Mouse (Mus musculus) forebrain, embryonic 16.5 days (tissue): ENCODE measurements at regions not wholly inside any gene's neighbourhood (a gene's known extent, or its start where the extent isn't known, plus 50 kb on each side); places are given as distances from the start of the nearest gene placed in this dataset.

Source experiments
- ATAC-seq: fragments of 200-750 bp; cut with Nextera tagmentation; 2 replicates; pipeline ENCODE4 v1.8.0; 2017; ENCODE audit warnings: mild to moderate bottlenecking, moderate library complexity
- H3K27ac ChIP-seq: fragments of 300-500 bp; sonication (generic); 2 replicates; pipeline ENCODE4 v1.5.1; 2014; ENCODE audit warnings: low read length, control low read depth
- H3K27me3 ChIP-seq: fragments of 300-500 bp; sonication (generic); replicated peaks from 2 replicates; pipeline ENCODE4 v1.6.1; 2014; ENCODE audit warnings: low read length; ENCODE audit not compliant: control insufficient read depth, insufficient read depth
- H3K36me3 ChIP-seq: fragments of 300-500 bp; sonication (generic); 2 replicates; pipeline ENCODE4 v1.6.1; 2014; ENCODE audit not compliant: control insufficient read depth, insufficient read depth
- H3K4me1 ChIP-seq: fragments of 300-500 bp; sonication (generic); replicated peaks from 2 replicates; pipeline ENCODE4 v1.6.1; 2014; ENCODE audit warnings: low read length; ENCODE audit not compliant: control insufficient read depth, insufficient read depth
- H3K4me2 ChIP-seq: fragments of 300-500 bp; sonication (generic); 2 replicates; pipeline ENCODE4 v1.6.1; 2014; ENCODE audit warnings: mild to moderate bottlenecking, low read length, control low read depth
- H3K4me3 ChIP-seq: fragments of 300-500 bp; sonication (generic); replicated peaks from 2 replicates; pipeline ENCODE4 v1.5.1; 2014; ENCODE audit warnings: mild to moderate bottlenecking, low read length, control low read depth
- H3K9ac ChIP-seq: fragments of 300-500 bp; sonication (generic); replicated peaks from 2 replicates; pipeline ENCODE4 v1.6.1; 2014; ENCODE audit warnings: low read depth, low read length, control low read depth
- H3K9me3 ChIP-seq: fragments of 300-500 bp; sonication (generic); 2 replicates; pipeline ENCODE4 v1.6.1; 2016; ENCODE audit warnings: low read length; ENCODE audit not compliant: control insufficient read depth
- WGBS: fragments of 180-500 bp; shearing (Covaris S2); extraction: QIAGEN DNeasy Blood & Tissue Kit; methylation state at CpG from one replicate; pipeline ENCODE4 v1.1.7; 2014; 5-methylcytosine and 5-hydroxymethylcytosine counted together

GRCm38 (mm10) chr4:31849763-31850162, 114.1 kb upstream of the Map3k7 start:
- Histone ChIP-seq H3K9ac (no peak overlapping the region), H3K9me3 (0 out of 2 replicates have a peak, but pooled peaks cover 2% of the 10 kb centered on the region), H3K27ac (no peak overlapping the region), H3K4me1 (no peaks in the 10 kb centered on the region), H3K4me3 (no peak overlapping the region), H3K36me3 (no peaks in the 10 kb centered on the region), H3K4me2 (no peak overlapping the region), H3K27me3 (no peaks in the 10 kb centered on the region)
- ATAC-seq = no peak
- 72% methylated on average over 6 of the region's 6 CpGs for WGBS

- ATAC-seq = no peak
- Histone ChIP-seq H3K9me3 (0 out of 2 replicates have a peak, but pooled peaks cover 2% of the 10 kb centered on the region), H3K4me1 (no peaks in the 10 kb centered on the region), H3K27ac (no peak overlapping the region), H3K36me3 (no peaks in the 10 kb centered on the region), H3K4me3 (no peak overlapping the region), H3K4me2 (no peak overlapping the region), H3K27me3 (no peaks in the 10 kb centered on the region), H3K9ac (no peak overlapping the region)
- 58% methylated on average over 3 of the region's 3 CpGs for WGBS
These were observed 112.9 kb upstream of the Map3k7 start for GRCm38 (mm10) chr4:31851006-31851405.

DNA sequence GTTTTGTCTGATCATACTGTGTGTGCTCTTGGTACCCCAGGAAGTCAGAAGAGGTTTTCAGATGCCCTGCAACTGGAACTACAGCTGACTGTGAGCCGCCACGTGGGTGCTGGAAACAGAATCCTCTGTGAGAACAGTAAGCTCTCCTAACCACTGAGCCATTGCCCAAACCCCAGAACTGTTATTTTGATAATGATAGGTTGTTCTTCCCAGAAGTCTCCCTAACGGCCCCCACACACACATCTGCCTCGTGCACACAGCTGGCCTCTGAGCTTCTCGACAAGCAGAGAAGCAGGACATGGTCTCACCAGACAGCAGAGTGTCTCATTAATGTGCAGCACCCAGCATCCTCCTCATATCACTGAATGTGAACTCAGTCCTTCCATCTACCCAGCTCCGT, 110.0 kb upstream of the Map3k7 start:
- H3K4me2 ChIP-seq = no peak overlapping the region
- ATAC-seq = no peak
- H3K4me3 ChIP-seq = no peak overlapping the region
- H3K27me3 ChIP-seq = no peaks in the 10 kb centered on the region
- no peaks in the 10 kb centered on the region for H3K36me3 ChIP-seq
- no peak overlapping the region for H3K27ac ChIP-seq
- WGBS = 75% methylated on average over 6 of the region's 6 CpGs
- no peak overlapping the region for H3K9ac ChIP-seq
- H3K9me3 ChIP-seq = no peaks in the 10 kb centered on the region
- no peaks in the 10 kb centered on the region for H3K4me1 ChIP-seq

DNA sequence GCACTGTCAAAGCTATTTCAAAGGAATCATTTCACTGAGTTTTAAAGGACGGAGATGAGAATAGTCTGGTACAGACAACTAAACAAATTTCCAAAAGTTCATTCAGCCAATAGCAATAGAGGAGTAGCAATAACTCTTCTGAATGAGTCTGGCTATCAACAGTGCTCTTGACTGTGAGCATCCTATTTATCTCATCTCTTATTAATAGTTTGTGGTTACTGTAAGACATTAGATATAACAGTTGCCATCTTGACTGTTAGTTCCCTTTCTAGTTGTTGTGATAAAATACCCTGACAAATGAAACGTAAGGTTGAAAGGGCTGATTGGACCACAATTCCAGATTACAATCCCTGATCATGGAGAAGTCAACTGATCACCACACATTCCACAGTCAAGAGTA, 103.5 kb upstream of the Map3k7 start:
- WGBS = 96% methylated on average over 2 of the region's 2 CpGs

DNA sequence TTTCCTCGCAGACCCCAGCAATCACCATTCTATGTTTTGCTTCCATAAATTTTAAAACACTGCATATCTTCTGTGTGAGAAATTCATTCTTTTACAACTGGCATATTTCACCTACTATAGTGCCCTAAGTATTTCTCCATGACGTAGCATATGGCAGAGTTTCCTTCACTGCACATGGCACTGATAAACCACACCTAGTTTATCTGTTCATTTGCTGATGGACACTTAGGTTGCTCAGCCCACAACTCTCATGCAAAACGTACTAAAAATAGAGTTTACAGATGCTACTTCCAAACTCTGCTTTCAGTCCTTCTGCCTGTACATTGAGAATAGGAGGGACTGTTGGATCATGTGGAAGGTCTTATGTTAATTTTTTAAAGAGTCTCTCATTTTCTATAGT, 102.7 kb upstream of the Map3k7 start:
- Histone ChIP-seq H3K27me3 (no peaks in the 10 kb centered on the region), H3K4me2 (no peak overlapping the region), H3K4me3 (no peak overlapping the region), H3K4me1 (no peaks in the 10 kb centered on the region), H3K36me3 (no peaks in the 10 kb centered on the region), H3K9ac (no peak overlapping the region), H3K9me3 (no peaks in the 10 kb centered on the region), H3K27ac (no peak overlapping the region)
- 87% methylated on average over 3 of the region's 3 CpGs for whole genome bisulfite sequencing
- ATAC-seq = no peak

More for the DNA sequence above, 103.5 kb upstream of the Map3k7 start:
- ATAC-seq = no peak
- no peaks in the 10 kb centered on the region for H3K9me3 ChIP-seq
- no peaks in the 10 kb centered on the region for H3K36me3 ChIP-seq
- H3K4me2 ChIP-seq = no peak overlapping the region
- no peak overlapping the region for H3K4me3 ChIP-seq
- no peak overlapping the region for H3K27ac ChIP-seq
- H3K4me1 ChIP-seq = no peaks in the 10 kb centered on the region
- no peaks in the 10 kb centered on the region for H3K27me3 ChIP-seq
- no peak overlapping the region for H3K9ac ChIP-seq

DNA sequence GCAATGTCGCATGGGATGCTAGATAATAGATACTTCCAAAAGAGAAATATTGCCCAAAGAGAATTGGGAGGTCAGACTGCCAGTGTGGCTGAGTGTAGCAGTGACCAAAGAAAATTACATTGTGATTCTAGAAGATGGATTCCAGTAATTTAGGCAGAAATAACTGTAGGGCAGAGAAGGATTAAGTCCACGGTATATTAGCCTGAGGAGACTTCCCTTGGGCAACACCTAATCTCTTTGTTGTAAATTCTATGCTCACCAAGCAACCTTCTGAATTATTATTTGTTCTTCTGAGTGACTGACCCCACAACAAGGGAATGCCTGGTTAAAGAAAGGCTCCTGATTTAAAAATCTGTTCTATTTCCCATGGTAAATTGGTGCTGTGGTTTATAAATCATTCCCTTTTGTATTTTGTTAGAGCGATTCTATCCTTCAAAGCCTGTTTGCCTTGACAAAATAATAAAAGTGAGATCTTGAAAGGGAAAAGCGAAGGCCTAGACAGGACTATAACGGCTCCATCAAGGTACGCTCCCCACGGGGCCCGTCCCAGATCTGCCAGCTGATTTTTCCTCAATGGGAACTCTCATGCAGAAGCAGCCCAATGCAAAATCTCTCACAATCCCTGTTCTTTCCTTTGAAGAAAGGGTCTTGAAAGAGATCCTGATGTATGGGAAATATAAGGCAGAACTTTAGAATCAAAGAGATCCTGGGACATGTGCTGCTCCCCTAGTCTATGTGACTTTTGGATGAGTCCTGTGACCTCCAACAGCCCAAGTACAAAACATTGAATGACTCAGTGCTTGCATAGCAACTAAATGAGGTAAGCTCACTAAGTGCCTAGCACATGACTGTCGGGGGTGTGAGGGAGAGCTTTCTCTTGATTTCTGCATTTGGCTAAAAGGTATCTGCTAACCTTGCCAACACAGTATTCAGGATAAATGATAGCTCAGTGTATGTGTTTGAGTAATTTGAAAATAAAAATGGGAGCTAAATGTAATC, 90.6 kb upstream of the Map3k7 start:
- ATAC-seq = peak; percentile 51; the same call in 1 of the 2 replicates
- Histone ChIP-seq H3K9me3 (no peaks in the 10 kb centered on the region), H3K36me3 (no peaks in the 10 kb centered on the region), H3K9ac (no peak overlapping the region), H3K4me3 (no peak overlapping the region), H3K4me2 (no peak overlapping the region), H3K27me3 (no peaks in the 10 kb centered on the region), H3K4me1 (peaks cover 7% of the 10 kb centered on the region), H3K27ac (no peak overlapping the region)
- WGBS = 24% methylated on average over 9 of the region's 9 CpGs

- Histone ChIP-seq H3K27me3 (no peaks in the 10 kb centered on the region), H3K9me3 (no peaks in the 10 kb centered on the region), H3K36me3 (no peaks in the 10 kb centered on the region), H3K27ac (no peak overlapping the region), H3K4me1 (peaks cover 22% of the 10 kb centered on the region), H3K4me3 (no peak overlapping the region), H3K9ac (no peak overlapping the region), H3K4me2 (no peak overlapping the region)
- no peak; the same call in 1 of the 2 replicates for ATAC-seq
- 19% methylated on average over 3 of the region's 3 CpGs for WGBS
These were observed 86.5 kb upstream of the Map3k7 start for GRCm38 (mm10) chr4:31877389-31877788.

DNA sequence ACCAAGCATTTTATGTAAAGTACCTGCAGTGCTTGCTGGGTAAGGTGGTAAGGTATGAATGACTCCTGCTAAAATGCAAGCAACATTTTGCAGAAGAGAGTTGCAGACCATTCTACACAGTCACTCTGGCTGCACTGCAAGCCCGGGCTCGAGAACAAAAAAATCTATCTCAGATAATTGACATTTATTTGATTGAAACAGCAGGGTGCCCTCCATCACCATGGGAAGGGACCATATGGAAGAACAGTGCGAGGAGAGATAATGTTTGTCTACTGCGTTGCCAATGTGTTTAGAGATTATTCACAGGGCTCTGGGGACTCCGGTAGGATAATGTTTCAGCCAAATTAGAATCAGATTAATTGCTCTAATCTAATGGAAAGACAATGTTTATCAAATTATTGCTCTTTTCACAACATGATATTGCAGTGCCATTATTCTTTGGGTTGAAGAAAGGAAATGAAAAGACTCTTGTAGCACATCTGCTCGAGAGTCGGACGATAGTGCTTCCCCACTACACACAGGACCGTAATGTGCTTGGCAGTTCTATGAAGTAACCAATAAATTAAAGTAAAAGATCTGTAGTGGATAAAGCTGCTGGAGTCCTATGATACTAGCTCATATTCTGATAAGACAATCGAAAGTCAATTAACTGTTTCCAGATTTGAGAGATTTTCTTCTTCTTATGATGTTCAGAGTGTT, 85.3 kb upstream of the Map3k7 start:
- H3K4me2 ChIP-seq = peak overlapping the region; percentile 22; the same call in 1 of the 2 replicates
- H3K27ac ChIP-seq = no peak overlapping the region
- no peak overlapping the region for H3K4me3 ChIP-seq
- H3K36me3 ChIP-seq = no peaks in the 10 kb centered on the region
- H3K27me3 ChIP-seq = no peaks in the 10 kb centered on the region
- ATAC-seq = peak; percentile 77
- no peaks in the 10 kb centered on the region for H3K9me3 ChIP-seq
- 18% methylated on average over 10 of the region's 10 CpGs for WGBS
- H3K9ac ChIP-seq = no peak overlapping the region
- H3K4me1 ChIP-seq = peaks cover 22% of the 10 kb centered on the region

GRCm38 (mm10) chr4:31879192-31879585, 84.7 kb upstream of the Map3k7 start:
- Histone ChIP-seq H3K27me3 (no peaks in the 10 kb centered on the region), H3K4me2 (peak overlapping the region; percentile 8; the same call in 1 of the 2 replicates), H3K4me3 (no peak overlapping the region), H3K36me3 (no peaks in the 10 kb centered on the region), H3K27ac (no peak overlapping the region), H3K4me1 (peaks cover 22% of the 10 kb centered on the region), H3K9ac (no peak overlapping the region), H3K9me3 (no peaks in the 10 kb centered on the region)
- 34% methylated on average over 5 of the region's 5 CpGs for WGBS
- ATAC-seq = 0 out of 2 replicates have a peak, but pooled peaks have one; percentile 32
